Mouse (Mus musculus) neural tube, embryonic 11.5 days (tissue): Measurements from ENCODE around the gene Tmf1. TPM values are rescaled to one million over a fixed set of nuclear protein-coding genes. Genes with fewer than 3 reads are reported as not detected.

Source experiments
- ATAC-seq: fragments of 200-750 bp; cut with Nextera tagmentation; 2 replicates; pipeline ENCODE4 v1.8.0; 2017; ENCODE audit warnings: moderate number of reproducible peaks, mild to moderate bottlenecking, moderate TSS enrichment, moderate library complexity; ENCODE audit not compliant: insufficient read depth, low FRiP score, low TSS enrichment
- DNase-seq: peaks from one replicate; pipeline ENCODE4 v3.0.0-alpha.2; 2015; ENCODE audit warnings: low spot score
- H3K27ac ChIP-seq: fragments of 300-500 bp; sonication (generic); 2 replicates; pipeline ENCODE4 v1.5.1; 2014; ENCODE audit warnings: low read depth, mild to moderate bottlenecking, low read length
- H3K27me3 ChIP-seq: fragments of 300-500 bp; sonication (generic); 2 replicates; pipeline ENCODE4 v1.6.1; 2014; ENCODE audit warnings: mild to moderate bottlenecking, low read length, mixed read lengths; ENCODE audit not compliant: control insufficient read depth, insufficient read depth
- H3K36me3 ChIP-seq: fragments of 300-500 bp; sonication (generic); 2 replicates; pipeline ENCODE4 v1.6.1; 2014; ENCODE audit warnings: mild to moderate bottlenecking, low read length, moderate library complexity, mixed read lengths; ENCODE audit not compliant: control insufficient read depth, insufficient read depth
- H3K4me1 ChIP-seq: fragments of 300-500 bp; sonication (generic); 2 replicates; pipeline ENCODE4 v1.6.1; 2014; ENCODE audit warnings: low read length, mixed read lengths; ENCODE audit not compliant: control insufficient read depth, insufficient read depth
- H3K4me2 ChIP-seq: fragments of 300-500 bp; sonication (generic); 2 replicates; pipeline ENCODE4 v1.6.1; 2014; ENCODE audit warnings: low read depth, mild to moderate bottlenecking, moderate library complexity
- H3K4me3 ChIP-seq: fragments of 300-500 bp; sonication (generic); 2 replicates; pipeline ENCODE4 v1.5.1; 2014; ENCODE audit warnings: low read depth, low read length
- H3K9ac ChIP-seq: fragments of 300-500 bp; sonication (generic); 2 replicates; pipeline ENCODE4 v1.6.1; 2014; ENCODE audit warnings: mild to moderate bottlenecking, low read length
- H3K9me3 ChIP-seq: fragments of 300-500 bp; sonication (generic); 2 replicates; pipeline ENCODE4 v1.6.1; 2016; ENCODE audit warnings: low read length; ENCODE audit not compliant: control insufficient read depth
- WGBS: fragments of 180-500 bp; shearing (Covaris S2); extraction: QIAGEN DNeasy Blood & Tissue Kit; methylation state at CpG from one replicate; pipeline ENCODE4 v1.1.7; 2014; 5-methylcytosine and 5-hydroxymethylcytosine counted together
- polyA plus RNA-seq: library from polyadenylated mRNA; unstranded; fragments of >200 nt; fragmentation: Nextera tagmentation; extraction: Ambion mirVana; gene quantifications from 2 replicates; pipeline ENCODE4 v1.2.1, GENCODE M21; 2014

The Tmf1 gene
- polyA plus RNA-seq, 1 experiment from 2014 or later, result 30.1 TPM

GRCm38 (mm10) chr6:97149721-97150120 lies 29.2 kb downstream of the Tmf1 start:
- no peak overlapping the region for H3K9ac ChIP-seq
- H3K9me3 ChIP-seq, result no peaks in the 10 kb centered on the region
- H3K4me1 ChIP-seq, result peaks cover 6% of the 10 kb centered on the region; the same call in 1 of the 2 replicates
- no peak overlapping the region for H3K27ac ChIP-seq
- no peak overlapping the region for H3K4me3 ChIP-seq
- no peaks in the 10 kb centered on the region for H3K27me3 ChIP-seq
- no peak overlapping the region for H3K4me2 ChIP-seq
- WGBS, result 86% methylated on average over 2 of the region's 2 CpGs
- no peaks in the 10 kb centered on the region for H3K36me3 ChIP-seq
- DNase-seq (no peak), ATAC-seq (no peak)

DNA sequence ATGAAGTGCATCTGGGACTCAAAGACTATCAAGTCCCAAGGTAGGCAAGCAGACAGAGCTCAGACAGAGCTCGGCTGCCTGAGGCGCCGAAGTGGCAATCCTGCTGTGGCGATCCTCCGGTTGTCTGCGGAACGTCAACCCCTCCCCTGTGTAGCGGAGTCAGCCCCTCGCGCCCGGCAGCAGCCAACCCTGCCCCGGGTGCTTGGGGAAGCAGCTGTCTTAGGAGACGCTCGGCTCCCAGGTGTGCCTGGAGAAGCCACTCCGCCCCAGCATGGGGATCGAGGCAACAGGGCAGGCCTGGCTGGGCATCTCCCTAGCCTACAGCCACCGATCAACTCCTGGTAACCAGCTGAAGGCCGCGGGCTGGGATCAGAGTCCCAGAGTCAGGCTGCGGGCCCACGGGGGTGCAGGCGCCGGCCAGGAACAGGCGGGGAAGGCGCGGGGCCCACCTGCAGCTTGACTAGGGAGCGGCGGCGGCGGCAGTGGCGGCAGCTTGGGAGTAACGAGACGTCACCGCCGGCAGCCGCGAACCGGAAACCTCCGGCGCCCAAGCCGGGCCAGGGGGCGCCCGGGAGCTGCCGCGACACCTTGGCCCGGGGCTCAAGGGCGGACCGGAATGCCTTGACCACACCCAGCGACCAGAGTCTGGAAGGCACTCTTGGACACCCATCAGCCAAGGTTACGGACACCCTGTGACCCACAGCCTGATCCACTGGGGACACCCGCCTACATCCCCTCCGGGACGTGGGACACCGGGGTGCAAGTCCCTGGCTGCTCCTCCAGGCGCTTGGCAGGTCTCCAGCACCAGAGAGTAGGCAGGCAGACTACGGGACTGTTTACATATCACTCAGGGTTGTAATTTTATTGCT lies 30.3 kb downstream of the Tmf1 start, which contains the start of gene Eogt:
Gene Eogt, minus strand, starts transcription at position 800 of the 869 bp plus-strand sequence.
- ATAC-seq, result peak; percentile 62
- peak; percentile 71 for DNase-seq
- Histone ChIP-seq H3K9me3 (no peaks in the 10 kb centered on the region), H3K36me3 (no peaks in the 10 kb centered on the region), H3K4me2 (peak within 1 kb of the TSS; percentile 99), H3K4me1 (peaks cover 6% of the 10 kb centered on the region; the same call in 1 of the 2 replicates), H3K27me3 (no peaks in the 10 kb centered on the region), H3K9ac (peak within 1 kb of the TSS; percentile 87), H3K27ac (peak within 1 kb of the TSS; percentile 62; the same call in 1 of the 2 replicates), H3K4me3 (peak within 1 kb of the TSS; percentile 66)
- WGBS, result under 1% methylated on average over 56 of the region's 56 CpGs

GRCm38 (mm10) chr6:97147755-97148382 lies 31.1 kb downstream of the Tmf1 start:
- no peaks in the 10 kb centered on the region for H3K27me3 ChIP-seq
- H3K4me3 ChIP-seq, result peak overlapping the region; percentile 66
- DNase-seq (no peak), ATAC-seq (no peak)
- 23% methylated on average over 18 of the region's 18 CpGs for WGBS
- peaks cover 6% of the 10 kb centered on the region; the same call in 1 of the 2 replicates for H3K4me1 ChIP-seq
- no peaks in the 10 kb centered on the region for H3K9me3 ChIP-seq
- H3K4me2 ChIP-seq, result peak overlapping the region; percentile 99
- no peak overlapping the region for H3K27ac ChIP-seq
- H3K36me3 ChIP-seq, result no peaks in the 10 kb centered on the region
- peak overlapping the region; percentile 87 for H3K9ac ChIP-seq

- Histone ChIP-seq H3K4me2 (no peak overlapping the region), H3K4me1 (peaks cover 6% of the 10 kb centered on the region; the same call in 1 of the 2 replicates), H3K9me3 (no peaks in the 10 kb centered on the region), H3K27me3 (no peaks in the 10 kb centered on the region), H3K4me3 (no peak overlapping the region), H3K27ac (no peak overlapping the region), H3K36me3 (no peaks in the 10 kb centered on the region), H3K9ac (no peak overlapping the region)
- WGBS, result 81% methylated on average over 7 of the region's 7 CpGs
- DNase-seq (no peak), ATAC-seq (no peak)
Observed at GRCm38 (mm10) chr6:97145156-97145555, 33.8 kb downstream of the Tmf1 start.

GRCm38 (mm10) chr6:97144359-97144758 lies 34.6 kb downstream of the Tmf1 start:
- no peaks in the 10 kb centered on the region for H3K27me3 ChIP-seq
- H3K4me1 ChIP-seq, result peaks cover 6% of the 10 kb centered on the region; the same call in 1 of the 2 replicates
- no peak for DNase-seq
- H3K9ac ChIP-seq, result no peak overlapping the region
- no peak overlapping the region for H3K4me2 ChIP-seq
- H3K4me3 ChIP-seq, result no peak overlapping the region
- 16% methylated on average over 7 of the region's 7 CpGs for WGBS
- no peaks in the 10 kb centered on the region for H3K9me3 ChIP-seq
- H3K27ac ChIP-seq, result no peak overlapping the region
- no peak for ATAC-seq
- no peaks in the 10 kb centered on the region for H3K36me3 ChIP-seq

DNA sequence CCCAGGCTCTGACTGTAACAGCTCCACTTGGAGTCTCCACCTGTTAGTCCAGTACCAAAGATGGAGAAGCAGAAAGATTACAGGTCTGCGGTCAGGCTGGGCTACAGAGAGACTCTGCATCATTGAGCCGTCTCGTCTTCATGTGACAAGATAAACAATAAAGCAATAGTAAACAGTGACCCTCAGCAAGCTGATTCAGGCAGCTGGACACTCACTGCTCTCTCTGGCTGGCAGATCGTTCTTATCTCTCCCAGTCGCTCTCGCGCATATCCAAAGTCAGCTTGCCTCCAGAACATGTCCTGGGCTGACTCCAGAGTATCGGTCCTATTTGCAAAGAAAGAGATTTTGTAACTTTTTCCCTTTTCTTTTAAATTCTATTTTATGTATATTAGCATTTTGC lies 36.3 kb downstream of the Tmf1 start:
- H3K9ac ChIP-seq, result no peak overlapping the region
- no peaks in the 10 kb centered on the region for H3K36me3 ChIP-seq
- 87% methylated on average over 8 of the region's 8 CpGs for WGBS
- DNase-seq (no peak), ATAC-seq (no peak)
- peaks cover 2% of the 10 kb centered on the region; the same call in 1 of the 2 replicates for H3K4me1 ChIP-seq
- H3K27me3 ChIP-seq, result no peaks in the 10 kb centered on the region
- no peak overlapping the region for H3K4me3 ChIP-seq
- H3K4me2 ChIP-seq, result no peak overlapping the region
- H3K9me3 ChIP-seq, result no peaks in the 10 kb centered on the region
- H3K27ac ChIP-seq, result no peak overlapping the region

- DNase-seq (no peak), ATAC-seq (no peak)
- H3K36me3 ChIP-seq, result no peaks in the 10 kb centered on the region
- no peak overlapping the region for H3K27ac ChIP-seq
- H3K27me3 ChIP-seq, result no peaks in the 10 kb centered on the region
- no peak overlapping the region for H3K4me2 ChIP-seq
- no peak overlapping the region for H3K4me3 ChIP-seq
- no peaks in the 10 kb centered on the region for H3K9me3 ChIP-seq
- H3K4me1 ChIP-seq, result no peaks in the 10 kb centered on the region; the same call in 1 of the 2 replicates
- H3K9ac ChIP-seq, result no peak overlapping the region
- 85% methylated on average over 7 of the region's 7 CpGs for WGBS
Observed at GRCm38 (mm10) chr6:97141811-97142210, 37.1 kb downstream of the Tmf1 start.

DNA sequence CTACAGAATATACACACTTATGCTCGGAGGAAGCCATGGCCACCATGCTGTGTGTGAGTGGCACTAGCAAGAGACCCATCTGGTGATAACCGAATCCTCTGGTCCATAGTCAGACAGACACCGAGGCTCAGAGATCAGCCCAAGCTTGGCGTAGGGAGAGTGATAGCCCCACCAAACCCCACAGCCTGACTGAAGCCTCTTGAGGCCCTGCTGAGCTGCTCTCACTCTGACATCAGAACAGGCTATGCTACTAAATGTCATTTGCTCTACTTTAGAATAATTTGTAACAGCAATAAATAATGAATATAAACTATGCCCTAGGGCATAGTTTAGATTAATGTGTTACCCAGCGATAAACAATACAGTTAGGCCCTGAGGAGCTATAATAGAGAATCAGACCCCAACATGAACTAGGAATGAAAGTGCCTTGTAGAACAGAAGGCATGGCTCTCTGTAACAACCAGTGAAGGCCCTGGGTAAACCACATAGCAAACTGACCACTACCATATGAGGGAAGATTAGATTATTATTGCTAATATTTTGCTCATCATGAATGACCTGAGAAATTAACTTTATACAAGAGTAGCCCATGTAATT lies 46.1 kb downstream of the Tmf1 start:
- no peak for ATAC-seq
- Histone ChIP-seq H3K27ac (no peak overlapping the region), H3K9ac (no peak overlapping the region), H3K9me3 (no peaks in the 10 kb centered on the region), H3K27me3 (no peaks in the 10 kb centered on the region), H3K4me3 (no peak overlapping the region), H3K4me1 (no peaks in the 10 kb centered on the region), H3K36me3 (no peaks in the 10 kb centered on the region), H3K4me2 (no peak overlapping the region)
- 63% methylated on average over 5 of the region's 5 CpGs for WGBS
- no peak for DNase-seq
